Mouse (Mus musculus) heart, embryonic 11.5 days (tissue): ENCODE measurements around the gene Cux1. TPM values are rescaled to one million over a fixed set of nuclear protein-coding genes. Genes with fewer than 3 reads are reported as not detected.
"Not testable (repeated sequence)": the region's sequence is repeated elsewhere in the genome, so short reads cannot be mapped to it uniquely, and the experiment has no call there.

Experiments
- ATAC-seq: fragments of 200-750 bp; cut with Nextera tagmentation; replicated peaks from 2 replicates; pipeline ENCODE4 v1.8.0; 2017; ENCODE audit warnings: moderate library complexity; ENCODE audit not compliant: insufficient number of reproducible peaks, low FRiP score, low TSS enrichment
- H3K27ac ChIP-seq: fragments of 300-500 bp; sonication (generic); 2 replicates; pipeline ENCODE4 v1.5.1; 2014; ENCODE audit warnings: mild to moderate bottlenecking, low read depth, low read length
- H3K27me3 ChIP-seq: fragments of 300-500 bp; sonication (generic); 2 replicates; pipeline ENCODE4 v1.6.1; 2014; ENCODE audit warnings: mild to moderate bottlenecking, low read length, mixed read lengths; ENCODE audit not compliant: control insufficient read depth, insufficient read depth
- H3K36me3 ChIP-seq: fragments of 300-500 bp; sonication (generic); 2 replicates; pipeline ENCODE4 v1.6.1; 2014; ENCODE audit warnings: mild to moderate bottlenecking, low read length, moderate library complexity, mixed read lengths; ENCODE audit not compliant: control insufficient read depth, insufficient read depth
- H3K4me1 ChIP-seq: fragments of 300-500 bp; sonication (generic); 2 replicates; pipeline ENCODE4 v1.6.1; 2014; ENCODE audit warnings: low read length; ENCODE audit not compliant: control insufficient read depth, insufficient read depth
- H3K4me2 ChIP-seq: fragments of 300-500 bp; sonication (generic); 2 replicates; pipeline ENCODE4 v1.6.1; 2014; ENCODE audit warnings: mild to moderate bottlenecking, moderate library complexity
- H3K4me3 ChIP-seq: fragments of 300-500 bp; sonication (generic); 2 replicates; pipeline ENCODE4 v1.5.1; 2014; ENCODE audit warnings: low read depth, low read length
- H3K9ac ChIP-seq: fragments of 300-500 bp; sonication (generic); 2 replicates; pipeline ENCODE4 v1.6.1; 2014; ENCODE audit warnings: mild to moderate bottlenecking, low read depth, low read length, moderate library complexity
- H3K9me3 ChIP-seq: fragments of 300-500 bp; sonication (generic); replicated peaks from 2 replicates; pipeline ENCODE4 v1.6.1; 2016; ENCODE audit warnings: low read length; ENCODE audit not compliant: control insufficient read depth
- WGBS: fragments of 180-500 bp; shearing (Covaris S2); extraction: QIAGEN DNeasy Blood & Tissue Kit; methylation state at CpG from one replicate; pipeline ENCODE4 v1.1.7; 2014; ENCODE audit not compliant: insufficient replicate concordance; 5-methylcytosine and 5-hydroxymethylcytosine counted together
- polyA plus RNA-seq: library from polyadenylated mRNA; unstranded; fragments of >200 nt; fragmentation: Nextera tagmentation; extraction: Ambion mirVana; gene quantifications from 2 replicates; pipeline ENCODE4 v1.2.1, GENCODE M21; 2014

Gene Cux1
- polyA plus RNA-seq, 1 experiment from 2014 or later, result 67.5 TPM

DNA sequence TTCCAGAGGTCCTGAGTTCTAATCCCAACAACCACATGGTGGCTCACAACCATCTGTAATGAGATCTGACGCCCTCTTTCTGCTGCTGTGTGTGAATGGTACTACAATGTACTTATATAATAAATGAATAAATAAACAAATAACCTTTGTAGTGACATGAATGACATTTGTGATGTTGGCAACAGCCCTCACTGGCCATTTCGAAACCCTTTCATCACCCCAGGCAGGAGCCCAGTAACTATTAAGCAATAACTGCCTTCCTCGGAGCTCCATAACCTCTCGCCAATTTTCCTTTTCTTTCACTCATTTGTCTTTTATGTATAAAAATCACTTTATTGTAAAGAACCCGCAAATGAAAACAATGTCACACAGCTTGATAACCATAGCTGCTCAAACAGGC lies 353.6 kb downstream of the Cux1 start:
- 78% methylated on average over 5 of the region's 5 CpGs for WGBS
- no peak overlapping the region for H3K4me2 ChIP-seq
- no peak overlapping the region for H3K27ac ChIP-seq
- H3K4me1 ChIP-seq, result no peaks in the 10 kb centered on the region
- no peaks in the 10 kb centered on the region for H3K27me3 ChIP-seq
- no peak for ATAC-seq
- H3K9ac ChIP-seq, result no peak overlapping the region
- no peaks in the 10 kb centered on the region for H3K36me3 ChIP-seq
- no peaks in the 10 kb centered on the region for H3K9me3 ChIP-seq
- H3K4me3 ChIP-seq, result no peak overlapping the region

DNA sequence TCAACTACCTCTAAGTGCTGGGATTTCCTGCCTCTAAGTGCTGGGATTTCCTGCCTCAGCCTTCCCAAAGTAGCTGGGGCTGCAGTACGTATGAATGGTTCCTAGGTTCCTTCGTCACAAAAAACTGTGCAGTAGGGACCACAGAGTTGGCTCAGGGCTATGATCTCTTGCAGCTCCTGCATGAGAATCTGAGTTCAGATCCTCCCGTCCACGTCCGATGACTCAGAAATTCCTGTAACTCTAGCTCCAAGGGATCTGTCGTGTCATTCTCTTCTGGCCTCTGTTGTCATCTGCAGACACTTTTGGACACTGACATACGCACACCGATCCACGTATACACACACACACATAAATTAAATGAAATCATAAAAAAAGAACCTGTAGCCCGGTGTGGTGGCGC lies 354.6 kb downstream of the Cux1 start:
- ATAC-seq, result no peak
- Histone ChIP-seq H3K9me3 (no peaks in the 10 kb centered on the region), H3K27ac (no peak overlapping the region), H3K4me2 (no peak overlapping the region), H3K4me3 (no peak overlapping the region), H3K27me3 (no peaks in the 10 kb centered on the region), H3K36me3 (no peaks in the 10 kb centered on the region), H3K9ac (no peak overlapping the region), H3K4me1 (no peaks in the 10 kb centered on the region)
- WGBS, result 82% methylated on average over 11 of the region's 11 CpGs

- H3K9ac ChIP-seq, H3K4me3 ChIP-seq, H3K4me2 ChIP-seq, H3K27me3 ChIP-seq, ATAC-seq, H3K9me3 ChIP-seq, H3K4me1 ChIP-seq, H3K36me3 ChIP-seq, H3K27ac ChIP-seq: not testable (repeated sequence)
- 83% methylated on average over 14 of the region's 14 CpGs for WGBS
These were observed 355.8 kb downstream of the Cux1 start for GRCm38 (mm10) chr5:136211341-136212102.

- Histone ChIP-seq H3K4me2 (no peak overlapping the region), H3K4me1 (no peaks in the 10 kb centered on the region), H3K9me3 (no peaks in the 10 kb centered on the region), H3K36me3 (no peaks in the 10 kb centered on the region), H3K27me3 (no peaks in the 10 kb centered on the region), H3K9ac (no peak overlapping the region), H3K27ac (no peak overlapping the region), H3K4me3 (no peak overlapping the region)
- no peak for ATAC-seq
- 60% methylated on average over 5 of the region's 5 CpGs for WGBS
These were observed 356.7 kb downstream of the Cux1 start for GRCm38 (mm10) chr5:136210549-136210948.

DNA sequence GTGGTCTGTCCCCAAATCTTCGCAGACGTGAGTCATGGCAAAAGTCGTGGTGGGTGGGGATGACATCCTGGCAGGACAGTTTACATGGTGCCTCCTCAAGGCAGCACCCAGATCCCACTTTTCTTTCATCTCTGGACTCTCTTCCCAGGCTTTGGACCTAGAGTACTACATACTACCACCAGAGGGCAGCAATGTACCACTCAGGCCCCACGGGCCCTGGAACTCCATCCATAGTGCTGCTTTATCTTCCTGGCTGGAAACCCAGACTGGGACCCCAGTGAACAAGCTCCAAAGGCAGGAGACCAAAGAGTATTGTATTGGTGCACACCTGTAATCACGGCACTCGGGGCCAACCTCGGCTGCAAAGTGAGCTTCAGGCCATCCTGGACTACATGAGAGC lies 365.5 kb downstream of the Cux1 start:
- H3K9ac ChIP-seq, result no peak overlapping the region
- ATAC-seq, result no peak; the same call in 1 of the 2 replicates
- H3K4me1 ChIP-seq, result peaks cover 9% of the 10 kb centered on the region
- no peaks in the 10 kb centered on the region for H3K9me3 ChIP-seq
- no peak overlapping the region for H3K4me2 ChIP-seq
- peaks cover 2% of the 10 kb centered on the region; the same call in 1 of the 2 replicates for H3K36me3 ChIP-seq
- WGBS, result 31% methylated on average over 7 of the region's 7 CpGs
- H3K4me3 ChIP-seq, result no peak overlapping the region
- no peak overlapping the region for H3K27ac ChIP-seq
- no peaks in the 10 kb centered on the region for H3K27me3 ChIP-seq

DNA sequence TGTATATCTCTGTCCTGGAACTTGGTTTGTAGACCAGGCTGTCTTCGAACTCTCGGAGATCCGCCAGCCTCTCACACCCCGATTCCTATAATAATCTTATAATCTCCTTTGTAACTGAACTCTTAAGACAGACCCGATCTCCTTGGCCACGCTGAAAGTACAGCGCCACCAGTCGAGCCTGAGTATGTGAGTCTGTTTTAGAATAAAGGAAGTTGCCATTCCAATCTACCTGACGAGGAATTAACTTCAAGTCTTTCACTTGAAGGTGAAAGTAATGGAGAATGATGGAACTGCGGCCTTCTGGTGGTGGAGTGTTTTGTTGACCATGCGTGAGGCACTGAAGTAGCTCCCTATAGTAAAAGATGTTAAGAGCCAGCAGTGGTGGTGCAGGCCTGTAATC lies 367.8 kb downstream of the Cux1 start:
- Histone ChIP-seq H3K27me3 (no peaks in the 10 kb centered on the region), H3K4me1 (peaks cover 9% of the 10 kb centered on the region), H3K9me3 (no peaks in the 10 kb centered on the region), H3K4me2 (peak overlapping the region; percentile 93), H3K4me3 (peak overlapping the region; percentile 99), H3K9ac (peak overlapping the region; percentile 97), H3K36me3 (peaks cover 14% of the 10 kb centered on the region), H3K27ac (no peak overlapping the region; the same call in 1 of the 2 replicates)
- 36% methylated on average over 11 of the region's 11 CpGs for WGBS
- no peak for ATAC-seq

DNA sequence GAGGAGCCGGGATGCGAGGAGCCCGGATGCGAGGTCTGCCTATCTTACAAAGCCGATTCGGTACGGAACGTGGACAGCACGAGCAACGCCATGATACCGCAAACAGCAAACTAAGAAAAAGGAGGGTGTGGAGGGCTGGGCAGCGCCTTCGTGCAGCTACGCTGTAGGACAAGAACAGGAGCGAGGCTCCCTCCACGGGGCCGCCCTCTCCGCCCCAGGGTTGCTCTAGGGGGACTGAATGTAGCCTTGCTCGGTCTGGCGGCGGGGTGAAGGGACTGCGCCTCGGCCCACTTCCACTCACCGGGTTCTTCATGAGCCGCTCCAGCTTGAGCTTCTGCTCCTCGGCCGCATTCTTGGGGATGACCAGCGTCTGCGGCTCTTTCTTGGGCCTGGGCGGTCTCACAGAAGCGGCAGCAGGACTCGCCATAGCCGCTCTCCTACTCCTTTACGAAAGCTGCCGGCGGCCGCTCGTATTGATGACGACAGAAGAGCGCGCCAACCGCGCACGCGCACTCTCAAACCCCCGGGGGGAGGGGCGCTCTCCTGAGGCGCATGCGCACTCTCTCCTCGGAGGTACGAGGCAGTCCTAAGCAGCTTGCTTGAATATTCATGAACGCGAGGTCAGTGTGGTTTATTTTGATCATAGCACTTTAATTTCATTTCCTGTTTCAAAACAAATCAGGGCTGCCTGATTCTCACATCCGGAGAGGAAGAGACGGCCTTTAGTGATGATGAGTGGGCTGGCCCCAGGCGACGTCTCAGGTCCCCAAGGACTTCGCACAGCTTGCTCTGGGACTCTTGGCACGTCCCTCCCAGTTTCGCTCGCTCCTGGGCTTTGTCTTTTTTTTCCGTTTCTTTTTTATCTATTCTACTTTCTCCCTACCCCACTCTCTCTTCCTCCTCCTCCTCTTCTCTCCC lies 368.6 kb downstream of the Cux1 start, which contains the start of gene Prkrip1:
TSS of gene Prkrip1 (minus strand) at position 490 of the 918 bp plus-strand sequence.
- Histone ChIP-seq H3K9me3 (no peaks in the 10 kb centered on the region), H3K9ac (peak within 1 kb of the TSS; percentile 97), H3K27ac (peak within 1 kb of the TSS; percentile 76), H3K27me3 (no peaks in the 10 kb centered on the region), H3K4me2 (peak within 1 kb of the TSS; percentile 93), H3K36me3 (peaks cover 20% of the 10 kb centered on the region), H3K4me1 (peaks cover 9% of the 10 kb centered on the region), H3K4me3 (peak within 1 kb of the TSS; percentile 99)
- ATAC-seq, result peak; percentile 87
- under 1% methylated on average over 62 of the region's 62 CpGs for WGBS
